Mouse (Mus musculus) urinary bladder, postnatal 14 days (tissue): Measurements from ENCODE around the gene Pla2g2c.

ENCODE experiments used
- DNase-seq: peaks from one replicate; pipeline ENCODE4 v3.0.0; 2021; ENCODE audit warnings: low spot score

Gene Pla2g2c

GRCm38 (mm10) chr4:138724354-138725126 is at the start of gene Pla2g2c:
TSS of gene Pla2g2c (plus strand) at chr4:138724792.
- no peak for DNase-seq

GRCm38 (mm10) chr4:138676480-138676879 is 48.1 kb upstream of the Pla2g2c start:
- DNase-seq: peak; percentile 20

- no peak for DNase-seq
These were observed 47.0 kb upstream of the Pla2g2c start for GRCm38 (mm10) chr4:138677579-138677978.

- no peak for DNase-seq
These were observed 44.5 kb upstream of the Pla2g2c start for GRCm38 (mm10) chr4:138680124-138680523.

- DNase-seq: no peak
These were observed 41.8 kb upstream of the Pla2g2c start for GRCm38 (mm10) chr4:138682760-138683159.

- no peak for DNase-seq
These were observed 38.8 kb upstream of the Pla2g2c start for GRCm38 (mm10) chr4:138685813-138686212.

- DNase-seq: no peak
These were observed 35.5 kb upstream of the Pla2g2c start for GRCm38 (mm10) chr4:138689094-138689512.

- DNase-seq: no peak
These were observed 34.0 kb upstream of the Pla2g2c start for GRCm38 (mm10) chr4:138690561-138690960.

- DNase-seq: no peak
These were observed 33.0 kb upstream of the Pla2g2c start for GRCm38 (mm10) chr4:138691443-138692181.

- no peak for DNase-seq
These were observed 31.4 kb upstream of the Pla2g2c start for GRCm38 (mm10) chr4:138693043-138693692.

- DNase-seq: no peak
These were observed 27.9 kb upstream of the Pla2g2c start for GRCm38 (mm10) chr4:138696720-138697119.

- no peak for DNase-seq
These were observed 27.3 kb upstream of the Pla2g2c start for GRCm38 (mm10) chr4:138697166-138697860.

GRCm38 (mm10) chr4:138698296-138698695 is 26.3 kb upstream of the Pla2g2c start:
- no peak for DNase-seq

- DNase-seq: peak; percentile 45
These were observed 24.2 kb upstream of the Pla2g2c start for GRCm38 (mm10) chr4:138700184-138700982.

GRCm38 (mm10) chr4:138701111-138701510 is 23.5 kb upstream of the Pla2g2c start:
- no peak for DNase-seq

GRCm38 (mm10) chr4:138702031-138702430 is 22.6 kb upstream of the Pla2g2c start:
- DNase-seq: no peak

- DNase-seq: no peak
These were observed 22.1 kb upstream of the Pla2g2c start for GRCm38 (mm10) chr4:138702528-138702927.

- no peak for DNase-seq
These were observed 21.0 kb upstream of the Pla2g2c start for GRCm38 (mm10) chr4:138703591-138703990.

GRCm38 (mm10) chr4:138704169-138704568 is 20.4 kb upstream of the Pla2g2c start:
- DNase-seq: no peak

GRCm38 (mm10) chr4:138706620-138707019 is 18.0 kb upstream of the Pla2g2c start:
- no peak for DNase-seq

GRCm38 (mm10) chr4:138708636-138709035 is 16.0 kb upstream of the Pla2g2c start:
- DNase-seq: peak; percentile 70
